Mouse (Mus musculus) 3T3-L1 (cell line): ENCODE data around the gene Vmn1r200.
"Not testable (repeated sequence)": the region's sequence is repeated elsewhere in the genome, so short reads cannot be mapped to it uniquely, and the experiment has no call there.

Experiments
- DNase-seq: peaks from one replicate; pipeline ENCODE4 v3.0.0-alpha.2; 2015; ENCODE audit warnings: low read depth, low spot score

The Vmn1r200 gene

GRCm38 (mm10) chr13:22390073-22390472 is at the start of gene Vmn1r200:
Gene Vmn1r200, plus strand, starts transcription at chr13:22390373.
- DNase-seq, result no peak

GRCm38 (mm10) chr13:22350064-22350463 is 40.1 kb upstream of the Vmn1r200 start, which contains the start of gene Vmn1r198:
Gene Vmn1r198, plus strand, starts transcription at chr13:22350364.
- DNase-seq, result no peak

- no peak for DNase-seq
Observed at GRCm38 (mm10) chr13:22350813-22351212, 39.4 kb upstream of the Vmn1r200 start.

- no peak for DNase-seq
Observed at GRCm38 (mm10) chr13:22379518-22379917, 10.7 kb upstream of the Vmn1r200 start, which contains the start of gene Vmn1r199. Gene Vmn1r199, plus strand, starts transcription at chr13:22379818.

GRCm38 (mm10) chr13:22381128-22381527 is 9.0 kb upstream of the Vmn1r200 start:
- DNase-seq, result not testable (repeated sequence)

- DNase-seq, result no peak
Observed at GRCm38 (mm10) chr13:22383401-22383800, 6.8 kb upstream of the Vmn1r200 start.

- no peak for DNase-seq
Observed at GRCm38 (mm10) chr13:22387050-22387449, 3.1 kb upstream of the Vmn1r200 start.

- no peak for DNase-seq
Observed at GRCm38 (mm10) chr13:22402978-22403377, 12.8 kb downstream of the Vmn1r200 start.
